Mouse (Mus musculus) G1E (cell line): ENCODE measurements around the gene Lsm14b. TPM values are rescaled to one million over a fixed set of nuclear protein-coding genes. Genes with fewer than 3 reads are reported as not detected.

Experiments used
- ATAC-seq: 2 replicates; pipeline ENCODE4 v1.8.0; 2016; ENCODE audit warnings: mild to moderate bottlenecking; ENCODE audit not compliant: insufficient number of reproducible peaks, poor library complexity, low FRiP score, severe bottlenecking; ENCODE audit errors: extremely low read depth
- DNase-seq: peaks from one replicate; pipeline ENCODE4 v3.0.0; 2012; ENCODE audit warnings: low spot score
- H3K27me3 ChIP-seq: 2 replicates; pipeline ENCODE4 v1.6.1; 2012; ENCODE audit warnings: mild to moderate bottlenecking, low read length, inconsistent platforms; ENCODE audit not compliant: insufficient read depth
- H3K36me3 ChIP-seq: replicated peaks from 2 replicates; pipeline ENCODE3; 2012; ENCODE audit warnings: mild to moderate bottlenecking, inconsistent platforms
- H3K4me1 ChIP-seq: 2 replicates; pipeline ENCODE4 v1.6.1; 2012; ENCODE audit warnings: low read depth, low read length, inconsistent platforms, mixed read lengths; ENCODE audit not compliant: insufficient read depth
- H3K4me3 ChIP-seq: 2 replicates; pipeline ENCODE4 v1.5.1; 2012; ENCODE audit warnings: low read depth, mild to moderate bottlenecking, inconsistent platforms, low read length, moderate library complexity, mixed read lengths
- H3K9me3 ChIP-seq: replicated peaks from 2 replicates; pipeline ENCODE4 v1.6.1; 2012; ENCODE audit warnings: inconsistent platforms
- CTCF ChIP-seq: IDR thresholded peaks from 2 replicates; pipeline ENCODE4 v1.5.1; 2012; ENCODE audit warnings: low read depth, low read length, inconsistent platforms, mixed read lengths
- GATA1 ChIP-seq: IDR thresholded peaks from 2 replicates; pipeline ENCODE4 v1.6.1; 2012; ENCODE audit warnings: borderline replicate concordance, low read length, inconsistent platforms, mixed read lengths
- GATA2 ChIP-seq: IDR thresholded peaks from 2 replicates; pipeline ENCODE4 v1.6.1; 2012; ENCODE audit warnings: low read depth, low read length, inconsistent platforms, borderline replicate concordance
- POLR2AphosphoS5 ChIP-seq: IDR thresholded peaks from 2 replicates; pipeline ENCODE4 v1.6.1; 2012; ENCODE audit warnings: low read depth, low read length, inconsistent platforms; ENCODE audit not compliant: insufficient replicate concordance
- TAL1 ChIP-seq: conservative IDR thresholded peaks from 2 replicates; pipeline ENCODE4 v1.6.1; 2012; ENCODE audit warnings: low read depth, low read length, inconsistent platforms, mixed read lengths
- polyA plus RNA-seq: library from polyadenylated mRNA; stranded (reverse); fragments of >175 nt; gene quantifications from 2 replicates; pipeline ENCODE4 v1.2.3, GENCODE M21; 2012
- total RNA-seq, 2 experiments: library from RNA; stranded (forward) in 1 of 2; stranded (reverse) in 1 of 2; fragments of 200-1000 nt in 1 of 2; fragments of >200 nt in 1 of 2; fragmentation: Nextera tagmentation in 1 of 2; gene quantifications; 2 replicates each; pipeline ENCODE4 v1.2.3; 2014 to 2017

The Lsm14b gene
- total and polyA plus RNA-seq, 3 experiments: 27.5 to 44.4 (median 41.1) TPM

GRCm38 (mm10) chr2:180034753-180035152 lies 10.0 kb downstream of the Lsm14b start:
- H3K36me3 ChIP-seq: peaks cover 100% of the 10 kb centered on the region
- DNase-seq (no peak), ATAC-seq (no peak)
- peaks cover 23% of the 10 kb centered on the region for H3K4me1 ChIP-seq
- no peak overlapping the region for H3K4me3 ChIP-seq
- no peak for TF ChIP-seq GATA1
- TF ChIP-seq TAL1: no peak
- no peak for TF ChIP-seq POLR2AphosphoS5
- no peak for TF ChIP-seq GATA2
- no peak for TF ChIP-seq CTCF
- H3K9me3 ChIP-seq: no peaks in the 10 kb centered on the region
- H3K27me3 ChIP-seq: no peaks in the 10 kb centered on the region

- Histone ChIP-seq H3K9me3 (no peaks in the 10 kb centered on the region), H3K4me3 (peak overlapping the region; percentile 95; the same call in 1 of the 2 replicates), H3K27me3 (peaks cover 8% of the 10 kb centered on the region; the same call in 1 of the 2 replicates), H3K4me1 (peaks cover 48% of the 10 kb centered on the region), H3K36me3 (peaks cover 68% of the 10 kb centered on the region)
- DNase-seq: no peak
- ATAC-seq: no peak
- TF ChIP-seq GATA1 (no peak), POLR2AphosphoS5 (no peak), GATA2 (no peak), TAL1 (no peak), CTCF (no peak)
These were observed 15.6 kb downstream of the Lsm14b start for GRCm38 (mm10) chr2:180040406-180040805.

GRCm38 (mm10) chr2:180041577-180042255 lies 16.9 kb downstream of the Lsm14b start:
- DNase-seq (peak; percentile 60), ATAC-seq (no peak)
- TF ChIP-seq CTCF: no peak
- TF ChIP-seq TAL1: no peak
- TF ChIP-seq GATA1: no peak
- no peak for TF ChIP-seq POLR2AphosphoS5
- no peak for TF ChIP-seq GATA2
- Histone ChIP-seq H3K27me3 (peaks cover 8% of the 10 kb centered on the region; the same call in 1 of the 2 replicates), H3K4me1 (peaks cover 50% of the 10 kb centered on the region), H3K9me3 (no peaks in the 10 kb centered on the region), H3K4me3 (peak overlapping the region; percentile 95), H3K36me3 (peaks cover 64% of the 10 kb centered on the region)

GRCm38 (mm10) chr2:180042256-180042857 lies 17.6 kb downstream of the Lsm14b start, which contains the start of the genes Psma7 and Ss18l1:
Gene Psma7 (minus strand): TSS chr2:180042433.
Gene Ss18l1 (plus strand): TSS chr2:180042509.
- peaks cover 60% of the 10 kb centered on the region for H3K36me3 ChIP-seq
- peak; percentile 74 for ATAC-seq
- H3K4me1 ChIP-seq: peaks cover 45% of the 10 kb centered on the region
- peaks cover 8% of the 10 kb centered on the region; the same call in 1 of the 2 replicates for H3K27me3 ChIP-seq
- TF ChIP-seq GATA2: no peak
- TF ChIP-seq GATA1: no peak
- no peak for TF ChIP-seq CTCF
- TF ChIP-seq TAL1: no peak
- TF ChIP-seq POLR2AphosphoS5: no peak
- peak; percentile 93 for DNase-seq
- peak within 1 kb of the TSS; percentile 95 for H3K4me3 ChIP-seq
- no peaks in the 10 kb centered on the region for H3K9me3 ChIP-seq

- peak; percentile 74 for DNase-seq
- peaks cover 60% of the 10 kb centered on the region for H3K36me3 ChIP-seq
- no peak for ATAC-seq
- H3K27me3 ChIP-seq: peaks cover 8% of the 10 kb centered on the region; the same call in 1 of the 2 replicates
- peak overlapping the region; percentile 95 for H3K4me3 ChIP-seq
- no peaks in the 10 kb centered on the region for H3K9me3 ChIP-seq
- TF ChIP-seq CTCF: no peak
- peaks cover 45% of the 10 kb centered on the region for H3K4me1 ChIP-seq
These were observed 18.2 kb downstream of the Lsm14b start for GRCm38 (mm10) chr2:180042858-180043515.

GRCm38 (mm10) chr2:180045283-180045682 lies 20.5 kb downstream of the Lsm14b start:
- H3K27me3 ChIP-seq: peaks cover 8% of the 10 kb centered on the region; the same call in 1 of the 2 replicates
- ATAC-seq: no peak
- peaks cover 51% of the 10 kb centered on the region for H3K36me3 ChIP-seq
- no peak for DNase-seq
- TF ChIP-seq TAL1 (no peak), GATA1 (no peak), GATA2 (no peak), CTCF (peak; percentile 63), POLR2AphosphoS5 (no peak)
- no peak overlapping the region for H3K4me3 ChIP-seq
- peaks cover 33% of the 10 kb centered on the region for H3K4me1 ChIP-seq
- no peaks in the 10 kb centered on the region for H3K9me3 ChIP-seq
